Mouse (Mus musculus): Measurements from ENCODE around the gene Eif3c.

The Eif3c gene

GRCm38 (mm10) chr7:126566094-126566765, at the start of gene Eif3c:
TSS of gene Eif3c (minus strand) at chr7:126566411.
- DNase-seq (ENCODE audit: low spot score), result peak; percentile 97

- DNase-seq (ENCODE audit: low spot score), result no peak
These were observed 46.5 kb upstream of the Eif3c start for GRCm38 (mm10) chr7:126612736-126613135.

DNA sequence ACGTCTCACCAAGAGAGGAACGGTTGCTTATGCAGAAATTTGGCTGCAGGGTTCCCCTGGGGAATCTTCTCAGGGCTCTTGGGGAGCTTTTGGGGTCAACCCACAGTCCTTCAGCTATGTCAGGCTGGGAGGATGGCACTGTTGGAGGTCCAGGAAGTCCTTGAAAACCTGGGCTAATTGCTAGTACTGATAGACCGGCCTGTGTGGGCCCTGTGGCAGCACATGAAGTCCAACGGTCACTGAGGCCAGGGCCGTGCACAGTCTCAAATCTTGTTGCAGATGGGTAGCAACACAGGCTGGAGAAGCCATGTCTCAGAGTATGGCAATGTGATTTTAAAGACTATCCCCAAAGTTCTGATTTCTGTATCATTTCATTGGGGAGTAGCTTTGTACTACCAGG, 41.6 kb upstream of the Eif3c start:
- DNase-seq (ENCODE audit: low spot score), result no peak

DNA sequence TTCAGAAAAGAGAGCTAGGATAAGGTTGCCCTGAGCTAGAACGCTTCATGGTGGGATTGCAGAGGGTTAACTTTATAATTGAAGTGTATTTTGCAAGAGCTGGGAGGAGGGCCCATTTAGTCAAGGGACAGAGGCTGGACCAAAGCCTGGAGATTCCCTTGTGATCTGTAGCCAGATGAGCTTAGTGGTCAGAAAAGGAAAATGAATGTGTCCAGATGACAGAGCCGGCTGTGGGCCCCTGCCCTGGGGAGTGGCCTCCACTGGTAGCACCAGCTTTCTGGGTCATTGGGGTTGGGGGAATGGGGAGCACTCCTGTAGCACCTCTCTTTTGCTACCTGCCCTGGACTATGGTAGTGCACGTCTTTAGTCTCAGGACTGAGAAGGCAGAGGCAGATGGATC, 40.9 kb upstream of the Eif3c start:
- DNase-seq (ENCODE audit: low spot score), result no peak

DNA sequence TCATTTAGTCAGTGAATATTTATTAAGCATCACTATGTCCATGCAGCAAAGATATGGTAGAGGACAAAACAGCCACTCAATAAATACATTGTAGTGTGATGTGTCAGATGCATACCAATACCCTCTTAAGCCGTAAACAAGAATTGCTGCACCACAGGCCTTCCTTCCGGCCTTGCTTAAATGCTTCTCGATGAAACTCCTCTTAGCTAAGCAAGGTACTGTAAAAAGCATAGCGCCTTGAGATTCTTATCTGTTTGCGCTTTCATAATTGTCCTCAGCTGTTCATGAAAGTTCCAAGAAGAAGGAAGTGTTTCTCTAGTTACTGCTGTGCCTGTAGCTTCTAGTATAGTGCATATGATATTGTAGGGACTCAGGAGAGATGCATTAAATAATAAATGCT, 40.4 kb upstream of the Eif3c start:
- no peak for DNase-seq (ENCODE audit: low spot score)

DNA sequence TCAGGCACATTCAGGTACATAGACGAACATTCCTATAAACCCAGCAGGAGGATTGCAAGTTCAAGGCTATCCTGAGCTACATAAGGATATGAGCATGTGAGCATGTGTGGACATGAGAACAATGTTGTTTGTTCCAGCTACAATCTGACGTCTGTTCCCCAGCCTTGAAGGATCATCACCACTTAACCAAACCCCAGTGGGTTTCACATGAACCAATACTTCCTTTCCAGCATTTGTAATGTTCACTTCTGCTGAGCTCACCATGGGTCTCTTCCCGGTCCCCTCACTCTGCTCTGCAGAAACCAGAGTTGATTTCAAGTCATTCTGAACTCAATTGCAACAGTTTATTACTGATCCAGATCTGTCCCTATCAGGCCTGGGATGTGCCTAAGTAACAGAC, 36.4 kb upstream of the Eif3c start:
- no peak for DNase-seq (ENCODE audit: low spot score)

GRCm38 (mm10) chr7:126601896-126602295, 35.7 kb upstream of the Eif3c start:
- DNase-seq (ENCODE audit: low spot score), result no peak

DNA sequence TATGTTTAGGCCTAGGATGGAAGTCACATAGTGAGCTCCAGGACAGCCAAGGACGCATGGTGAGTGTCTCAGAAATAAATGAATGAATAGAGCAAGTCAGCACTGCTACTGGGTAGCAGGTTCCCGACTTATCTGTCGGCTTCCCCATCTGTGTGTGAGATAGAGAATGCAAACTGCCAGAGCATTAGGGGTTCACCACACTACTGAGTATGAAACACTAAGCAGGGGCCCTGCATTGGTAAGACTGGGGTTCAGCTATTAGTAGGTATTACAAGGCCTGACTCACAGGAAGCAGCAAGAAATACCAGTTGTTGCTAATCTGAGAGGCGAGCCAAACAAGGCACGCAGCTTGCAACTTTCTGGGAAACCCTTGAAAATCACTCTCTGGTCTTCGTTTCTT, 32.7 kb upstream of the Eif3c start:
- no peak for DNase-seq (ENCODE audit: low spot score)

DNA sequence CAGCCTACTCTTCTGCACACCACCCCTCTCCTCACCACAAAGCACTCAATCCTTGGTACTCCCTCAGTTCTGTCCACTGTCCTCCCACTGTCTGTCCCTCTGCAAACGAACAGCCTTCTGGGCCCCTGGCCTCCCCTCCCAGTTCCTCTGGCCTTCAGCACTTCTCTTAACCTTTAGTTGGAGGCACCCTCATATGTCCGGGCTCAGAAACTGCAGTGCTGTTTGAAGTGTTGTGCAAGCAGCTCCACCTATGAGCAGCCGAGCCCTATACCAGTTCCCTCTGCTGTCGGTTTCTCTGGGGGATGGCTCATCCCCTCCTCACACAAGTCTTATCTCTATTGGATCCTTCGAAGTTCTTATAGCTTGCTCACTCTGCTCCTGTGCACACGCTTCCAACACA, 30.2 kb upstream of the Eif3c start:
- no peak for DNase-seq (ENCODE audit: low spot score)

DNA sequence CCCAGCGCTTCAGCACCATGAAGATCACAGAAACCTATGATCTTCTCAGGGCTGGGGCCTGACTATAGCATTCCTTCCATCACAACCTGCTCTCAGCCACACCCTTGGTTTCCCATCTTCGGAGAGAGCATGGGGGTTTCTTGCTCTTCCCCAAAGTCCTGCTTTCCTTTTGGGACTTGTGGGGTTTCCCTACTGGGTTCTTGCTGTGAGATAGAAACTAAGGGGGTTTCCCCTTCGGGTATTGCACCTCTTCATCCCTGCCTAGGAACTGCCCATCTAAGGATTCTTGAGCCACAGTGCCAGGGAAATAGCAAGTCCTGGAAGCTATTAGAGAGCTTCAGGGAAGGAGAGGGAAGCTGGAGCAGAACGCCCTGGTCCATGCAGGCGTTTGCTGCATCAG, 29.7 kb upstream of the Eif3c start:
- DNase-seq (ENCODE audit: low spot score), result no peak

DNA sequence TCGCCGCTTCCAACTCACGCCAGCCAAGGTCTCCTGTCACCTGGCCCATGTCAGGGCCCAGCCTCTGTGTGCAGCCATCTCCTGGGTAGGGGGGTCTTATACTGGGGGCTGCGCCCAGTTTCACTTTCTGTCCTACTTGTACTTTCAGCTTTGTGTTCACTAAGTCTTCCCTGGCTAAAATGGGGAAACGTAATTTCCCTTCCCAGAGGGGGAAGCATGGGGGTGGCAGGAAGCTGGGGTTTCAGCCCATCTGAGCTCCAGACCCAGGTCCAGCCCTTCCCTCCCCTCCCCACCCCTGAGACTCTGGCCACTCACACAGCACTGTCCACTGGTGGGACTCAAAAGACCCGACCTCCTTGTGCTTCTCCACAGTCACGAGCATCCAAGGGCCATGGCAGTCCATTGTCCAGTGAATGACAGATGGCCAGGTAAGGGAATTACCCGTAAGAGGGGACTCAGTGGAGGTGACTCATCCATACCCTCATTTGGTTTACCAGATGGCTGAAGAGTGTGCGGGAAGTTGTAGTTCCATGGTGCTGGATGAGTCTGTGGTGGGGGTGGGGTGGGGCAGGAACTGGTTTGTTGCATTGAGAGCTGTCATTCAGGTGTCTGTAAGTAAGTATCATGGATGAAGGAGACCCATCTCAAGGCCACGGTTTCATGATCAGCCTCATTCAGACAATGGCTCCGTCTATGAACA, 28.8 kb upstream of the Eif3c start, which contains the start of gene Il27:
Gene Il27, minus strand, starts transcription at position 80 of the 700 bp plus-strand sequence.
- DNase-seq (ENCODE audit: low spot score), result no peak

DNA sequence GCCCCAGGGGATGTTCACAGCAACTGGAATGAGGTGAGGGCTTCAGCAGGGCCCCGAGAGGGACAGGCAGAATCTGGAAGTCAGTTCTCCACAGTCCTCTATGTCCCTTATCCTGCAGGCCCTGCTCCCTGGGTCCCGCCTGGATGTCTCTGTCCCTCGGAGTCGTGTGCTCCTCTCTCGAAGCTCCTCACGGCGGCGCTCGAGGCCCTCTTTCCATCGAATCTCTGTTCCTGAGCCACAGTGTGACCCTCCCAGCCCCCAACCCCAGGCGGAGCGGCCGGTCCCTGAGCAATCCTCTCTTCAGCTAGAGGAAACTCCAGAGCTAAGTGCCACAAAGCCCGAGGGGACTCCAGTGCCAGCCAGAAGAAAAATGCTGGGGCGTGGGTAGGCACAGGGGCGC, 21.6 kb upstream of the Eif3c start:
- DNase-seq (ENCODE audit: low spot score), result peak; percentile 90

DNA sequence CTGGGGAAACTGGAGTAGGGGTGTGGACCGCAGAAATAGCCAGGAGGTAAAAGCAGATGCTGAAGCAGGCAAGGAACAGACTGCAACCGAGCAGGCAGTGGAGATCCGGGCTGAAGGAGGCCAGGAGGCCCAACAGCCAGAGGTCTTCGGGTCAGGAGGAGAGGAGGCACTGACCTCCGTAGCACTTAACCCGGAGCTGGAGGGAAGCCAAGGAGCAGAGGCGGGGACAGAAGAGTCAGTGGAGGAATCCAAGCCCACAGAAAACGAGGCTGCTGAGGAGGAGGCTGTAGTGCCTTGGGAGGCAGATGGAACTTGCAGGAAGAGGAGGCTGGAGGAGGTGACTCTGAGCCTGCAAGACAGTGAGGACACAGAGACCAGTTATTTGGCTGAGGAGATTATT, 20.6 kb upstream of the Eif3c start:
- no peak for DNase-seq (ENCODE audit: low spot score)

- DNase-seq (ENCODE audit: low spot score), result no peak
These were observed 19.5 kb upstream of the Eif3c start, which contains the start of gene Cln3 for GRCm38 (mm10) chr7:126585717-126586116. TSS of gene Cln3 (minus strand) at chr7:126585817.

DNA sequence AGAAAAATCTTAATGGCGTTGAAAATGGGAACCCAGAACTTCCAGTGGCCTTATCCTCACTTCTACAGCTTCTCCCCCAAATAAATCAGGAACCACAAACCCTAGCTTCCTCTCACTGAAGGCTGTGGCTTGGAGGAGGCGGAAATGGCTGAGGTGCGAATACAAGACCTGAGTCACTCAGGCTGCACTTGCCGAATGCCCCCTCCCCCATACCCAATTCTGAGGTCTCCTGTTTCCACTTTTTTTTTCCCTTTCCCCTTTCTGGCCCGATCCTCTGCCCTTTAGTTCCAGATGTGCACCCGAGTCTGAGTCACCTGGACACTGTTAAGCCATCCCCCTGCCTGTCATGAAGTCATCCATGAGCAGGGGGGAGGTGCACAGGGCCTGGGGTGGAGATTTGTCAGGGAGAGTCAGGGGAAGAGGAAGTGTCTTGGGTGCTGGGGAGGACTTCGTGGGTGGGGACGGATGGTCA, 18.3 kb upstream of the Eif3c start, which contains the start of gene Apobr:
Gene Apobr, plus strand, starts transcription at position 437 of the 472 bp plus-strand sequence.
- no peak for DNase-seq (ENCODE audit: low spot score)

GRCm38 (mm10) chr7:126583761-126584160, 17.6 kb upstream of the Eif3c start:
- peak; percentile 10 for DNase-seq (ENCODE audit: low spot score)

DNA sequence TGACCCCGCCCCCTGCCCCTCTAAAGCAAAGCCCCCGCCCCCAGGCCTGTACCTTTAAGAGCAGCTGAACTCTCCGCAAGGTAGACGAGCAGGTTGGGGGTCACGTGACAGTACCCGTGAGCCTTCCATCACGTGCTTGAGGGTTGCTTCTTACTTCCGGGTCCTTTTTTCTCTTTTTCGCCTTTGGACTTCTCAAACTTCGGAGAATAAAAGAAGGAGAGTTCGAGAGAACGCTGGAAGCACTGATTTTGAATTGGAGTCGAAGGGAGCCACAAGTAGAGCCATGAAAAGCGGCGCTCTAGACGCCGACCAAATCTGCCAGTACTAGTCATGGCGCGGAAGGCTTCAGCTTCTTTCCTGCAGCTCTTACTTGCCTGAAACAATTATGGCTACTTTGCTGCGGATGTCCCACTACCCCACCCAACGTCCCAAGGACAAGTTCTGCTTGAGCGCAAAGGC, 17.1 kb upstream of the Eif3c start:
- peak; percentile 95 for DNase-seq (ENCODE audit: low spot score)

- DNase-seq (ENCODE audit: low spot score), result peak; percentile 72
These were observed 16.5 kb upstream of the Eif3c start for GRCm38 (mm10) chr7:126582759-126583158.

GRCm38 (mm10) chr7:126581661-126582060, 15.4 kb upstream of the Eif3c start:
- no peak for DNase-seq (ENCODE audit: low spot score)

- peak; percentile 50 for DNase-seq (ENCODE audit: low spot score)
These were observed 13.0 kb upstream of the Eif3c start for GRCm38 (mm10) chr7:126579172-126579571.

GRCm38 (mm10) chr7:126576946-126577345, 10.7 kb upstream of the Eif3c start:
- peak; percentile 75 for DNase-seq (ENCODE audit: low spot score)

GRCm38 (mm10) chr7:126565693-126566092, 518 bp downstream of the Eif3c start:
- DNase-seq (ENCODE audit: low spot score), result peak; percentile 54

DNA sequence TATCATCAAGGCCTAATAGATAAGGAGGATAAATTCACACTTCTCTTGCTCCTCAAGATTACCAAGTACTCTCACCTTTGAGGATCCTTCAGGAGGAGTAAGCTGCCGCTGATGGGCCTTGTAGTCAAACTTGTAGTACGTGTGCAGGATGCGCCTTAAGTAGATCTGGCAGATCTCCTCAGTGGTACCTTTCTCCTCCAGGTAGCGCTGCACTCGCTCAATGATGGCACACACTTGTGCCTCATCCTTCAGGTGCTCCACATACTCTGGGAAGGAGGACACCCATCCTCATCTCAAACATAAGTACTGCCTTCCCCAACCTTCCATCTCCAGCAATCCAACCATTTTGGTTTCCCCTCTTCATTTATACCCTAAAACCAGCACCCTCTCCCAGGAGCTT, 9.6 kb downstream of the Eif3c start:
- no peak for DNase-seq (ENCODE audit: low spot score)
